Mouse (Mus musculus): ENCODE results near the gene Unk.

DNA sequence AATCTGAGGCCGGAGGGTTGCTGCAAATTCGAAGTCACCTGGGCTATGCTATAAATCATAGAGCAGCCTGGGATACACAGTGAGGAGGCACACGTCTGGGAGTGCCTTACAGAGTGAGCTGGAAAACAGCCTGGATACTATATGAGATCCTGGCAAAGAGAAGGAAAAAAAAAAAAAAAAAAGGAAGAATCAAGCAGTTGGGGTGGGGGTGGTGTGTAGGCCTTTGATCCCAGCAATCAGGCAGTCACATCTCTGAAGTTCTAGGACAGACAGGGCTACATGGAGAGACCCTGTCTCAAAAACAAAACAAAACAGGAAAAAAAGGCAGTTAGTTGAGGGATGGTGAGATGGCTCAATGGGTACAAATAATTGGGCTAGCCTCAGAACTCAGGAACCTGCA, 6.5 kb downstream of the Unk start:
- TF ChIP-seq CTCF (conservative IDR thresholded peaks at IDR 0.05; ENCODE audit: low read length): no peak
- TF ChIP-seq NANOG (IDR thresholded peaks at IDR 0.05; ENCODE audit: borderline replicate concordance, low read length): no peak

Measured in E14TG2a.4 (cell line).